8 mouse cellular contexts compared by ENCODE assay signal in genomic region chr5:110136087-110136464, GRCm38 (mm10). TPM values are rescaled to one million over a fixed set of nuclear protein-coding genes. Genes with fewer than 3 reads are reported as not detected.
DNase-seq lines count a peak whose midpoint lies in the region; ATAC-seq and TF ChIP-seq lines count a peak whose summit lies in the region.

No protein-coding gene starts in this region.

- peak; percentile 7; the same call in 1 of the 2 replicates for ATAC-seq in embryonic facial prominence, embryonic 11.5 days (replicated peaks; ENCODE audit: insufficient number of reproducible peaks, low FRiP score, low TSS enrichment, low read depth)
- ATAC-seq in hindbrain, postnatal 0 days: no peak
- peak; percentile 63 for ATAC-seq in midbrain, embryonic 15.5 days (replicated peaks)

- TF ChIP-seq CTCF in hindbrain, postnatal 0 days (IDR thresholded peaks at IDR 0.05; ENCODE audit: low read depth): no peak

- no peak overlapping the region; the same call in 1 of the 2 replicates for H3K27ac ChIP-seq in embryonic facial prominence, embryonic 11.5 days (replicated peaks; ENCODE audit: low read depth, low read length)
- peak overlapping the region; percentile 83 for H3K27ac ChIP-seq in hindbrain, postnatal 0 days
- H3K27ac ChIP-seq in midbrain, embryonic 15.5 days: peak overlapping the region; percentile 83

- H3K4me2 ChIP-seq in embryonic facial prominence, embryonic 11.5 days (ENCODE audit: low read depth, low read length): peak overlapping the region; percentile 80
- peak overlapping the region; percentile 83 for H3K4me2 ChIP-seq in hindbrain, postnatal 0 days (ENCODE audit: low read depth, low read length)
- H3K4me2 ChIP-seq in midbrain, embryonic 15.5 days: peak overlapping the region; percentile 79

- peak overlapping the region; percentile 85 for H3K4me3 ChIP-seq in embryonic facial prominence, embryonic 11.5 days (ENCODE audit: low read depth, low read length)
- H3K4me3 ChIP-seq in hindbrain, postnatal 0 days (ENCODE audit: low read length): peak overlapping the region; percentile 86
- H3K4me3 ChIP-seq in midbrain, embryonic 15.5 days: peak overlapping the region; percentile 91

- H3K36me3 ChIP-seq in embryonic facial prominence, embryonic 11.5 days (replicated peaks; ENCODE audit: control insufficient read depth, insufficient read depth, low read depth, low read length): no peaks in the 10 kb centered on the region
- H3K36me3 ChIP-seq in hindbrain, postnatal 0 days (ENCODE audit: insufficient read depth, low read length): peaks cover 5% of the 10 kb centered on the region; the same call in 1 of the 2 replicates
- H3K36me3 ChIP-seq in midbrain, embryonic 15.5 days (replicated peaks): 0 out of 2 replicates have a peak, but pooled peaks cover 7% of the 10 kb centered on the region

- no peaks in the 10 kb centered on the region for H3K9me3 ChIP-seq in embryonic facial prominence, embryonic 11.5 days (replicated peaks; ENCODE audit: control insufficient read depth, low read length)
- no peaks in the 10 kb centered on the region for H3K9me3 ChIP-seq in hindbrain, postnatal 0 days (ENCODE audit: low read length)
- H3K9me3 ChIP-seq in midbrain, embryonic 15.5 days: no peaks in the 10 kb centered on the region

- H3K27me3 ChIP-seq in embryonic facial prominence, embryonic 11.5 days (ENCODE audit: control insufficient read depth, insufficient read depth, low read length): no peaks in the 10 kb centered on the region
- H3K27me3 ChIP-seq in hindbrain, postnatal 0 days (ENCODE audit: insufficient read depth, low read length): no peaks in the 10 kb centered on the region
- H3K27me3 ChIP-seq in midbrain, embryonic 15.5 days (replicated peaks): no peaks in the 10 kb centered on the region

- peak; percentile 7 for DNase-seq in layer of hippocampus, adult 11-12 months (ENCODE audit: low spot score)
- no peak for DNase-seq in layer of hippocampus, postnatal 10 days (ENCODE audit: low spot score in 2 of 2)
- DNase-seq in embryonic facial prominence, embryonic 11.5 days (ENCODE audit: low spot score): peak; percentile 2
- DNase-seq in hindbrain, postnatal 0 days (ENCODE audit: low spot score): peak; percentile 24
- DNase-seq in left cerebral cortex, adult 9 months (ENCODE audit: low spot score in 2 of 2): no peak
- no peak for DNase-seq in urinary bladder, postnatal 36 days (ENCODE audit: low spot score in 2 of 2)
- no peak for DNase-seq in thymus, postnatal 14 days

- WGBS in embryonic facial prominence, embryonic 11.5 days: 6% methylated on average over 18 of the region's 18 CpGs
- WGBS in hindbrain, postnatal 0 days: 5% methylated on average over 18 of the region's 18 CpGs
- 6% methylated on average over 18 of the region's 18 CpGs for WGBS in midbrain, embryonic 15.5 days

- no peaks in the 10 kb centered on the region for H3K4me1 ChIP-seq in embryonic facial prominence, embryonic 11.5 days (ENCODE audit: control insufficient read depth, insufficient read depth, low read length)
- no peaks in the 10 kb centered on the region for H3K4me1 ChIP-seq in hindbrain, postnatal 0 days (ENCODE audit: insufficient read depth, low read length)
- H3K4me1 ChIP-seq in midbrain, embryonic 15.5 days: peaks cover 14% of the 10 kb centered on the region

- H3K9ac ChIP-seq in embryonic facial prominence, embryonic 11.5 days (replicated peaks; ENCODE audit: low read length): peak overlapping the region; percentile 83
- H3K9ac ChIP-seq in hindbrain, postnatal 0 days (replicated peaks; ENCODE audit: low read length): peak overlapping the region; percentile 75
- H3K9ac ChIP-seq in midbrain, embryonic 15.5 days: peak overlapping the region; percentile 88

RNA-seq across cellular contexts. Expression of gene Chfr, which starts 0.4 kb away (rescaled TPM):
- 10 to 100 TPM; 74.0 to 76.0 TPM for total RNA-seq in layer of hippocampus, postnatal 10 days (2021)
- polyA plus RNA-seq in embryonic facial prominence, embryonic 11.5 days (2014; fragmentation: Nextera tagmentation; extraction: Ambion mirVana): 46.2 and 47.7 TPM in 2 replicates
- total RNA-seq in hindbrain, postnatal 0 days (2014; rRNA removed): 49.5 and 66.3 TPM in 2 replicates
- 52.3 and 55.8 TPM in 2 replicates for polyA plus RNA-seq in hindbrain, postnatal 0 days (2015; fragmentation: Nextera tagmentation; extraction: Ambion mirVana)
- polyA plus RNA-seq in midbrain, embryonic 15.5 days (2015; fragmentation: Nextera tagmentation; extraction: Ambion mirVana): 88.0 and 91.7 TPM in 2 replicates

RNA-seq across cellular contexts. Expression of gene Zfp605, which starts 26.2 kb away (rescaled TPM):
- total RNA-seq in layer of hippocampus, postnatal 10 days (2021): 10 to 100 TPM; 16.1 to 16.8 TPM
- polyA plus RNA-seq in embryonic facial prominence, embryonic 11.5 days (2014; fragmentation: Nextera tagmentation; extraction: Ambion mirVana): 4.5 and 4.8 TPM in 2 replicates
- total RNA-seq in hindbrain, postnatal 0 days (2014; rRNA removed): 6.1 and 7.2 TPM in 2 replicates
- 14.3 and 14.5 TPM in 2 replicates for polyA plus RNA-seq in hindbrain, postnatal 0 days (2015; fragmentation: Nextera tagmentation; extraction: Ambion mirVana)
- 18.1 and 19.7 TPM in 2 replicates for polyA plus RNA-seq in midbrain, embryonic 15.5 days (2015; fragmentation: Nextera tagmentation; extraction: Ambion mirVana)

RNA-seq across cellular contexts. Expression of gene Gtpbp6, which starts 28.1 kb away (rescaled TPM):
- total RNA-seq in layer of hippocampus, postnatal 10 days (2021): 10 to 100 TPM; 83.7 to 98.9 TPM
- polyA plus RNA-seq in embryonic facial prominence, embryonic 11.5 days (2014; fragmentation: Nextera tagmentation; extraction: Ambion mirVana): 20.9 and 24.8 TPM in 2 replicates
- total RNA-seq in hindbrain, postnatal 0 days (2014; rRNA removed): 77.1 and 90.3 TPM in 2 replicates
- 55.9 and 61.6 TPM in 2 replicates for polyA plus RNA-seq in hindbrain, postnatal 0 days (2015; fragmentation: Nextera tagmentation; extraction: Ambion mirVana)
- 67.0 and 67.3 TPM in 2 replicates for polyA plus RNA-seq in midbrain, embryonic 15.5 days (2015; fragmentation: Nextera tagmentation; extraction: Ambion mirVana)

RNA-seq across cellular contexts. Expression of gene Plcxd1, which starts 36.3 kb away (rescaled TPM):
- 1 to 10 TPM; 3.3 to 4.6 TPM for total RNA-seq in layer of hippocampus, postnatal 10 days (2021)
- polyA plus RNA-seq in embryonic facial prominence, embryonic 11.5 days (2014; fragmentation: Nextera tagmentation; extraction: Ambion mirVana): 0.27 and 0.39 TPM in 2 replicates
- total RNA-seq in hindbrain, postnatal 0 days (2014; rRNA removed): 14.4 and 22.8 TPM in 2 replicates
- 8.6 and 8.7 TPM in 2 replicates for polyA plus RNA-seq in hindbrain, postnatal 0 days (2015; fragmentation: Nextera tagmentation; extraction: Ambion mirVana)
- 7.0 and 7.5 TPM in 2 replicates for polyA plus RNA-seq in midbrain, embryonic 15.5 days (2015; fragmentation: Nextera tagmentation; extraction: Ambion mirVana)

RNA-seq across cellular contexts. Expression of gene Golga3, which starts 40.4 kb away (rescaled TPM):
- 10 to 100 TPM; 43.7 to 47.6 TPM for total RNA-seq in layer of hippocampus, postnatal 10 days (2021)
- 21.1 and 21.9 TPM in 2 replicates for polyA plus RNA-seq in embryonic facial prominence, embryonic 11.5 days (2014; fragmentation: Nextera tagmentation; extraction: Ambion mirVana)
- 13.9 and 15.9 TPM in 2 replicates for total RNA-seq in hindbrain, postnatal 0 days (2014; rRNA removed)
- 17.2 and 18.0 TPM in 2 replicates for polyA plus RNA-seq in hindbrain, postnatal 0 days (2015; fragmentation: Nextera tagmentation; extraction: Ambion mirVana)
- polyA plus RNA-seq in midbrain, embryonic 15.5 days (2015; fragmentation: Nextera tagmentation; extraction: Ambion mirVana): 25.5 and 28.5 TPM in 2 replicates

Comparison
In these comparisons a context has a peak if more than half of its experiments do, and no peak if none do; other contexts are left out.
1. DNase-seq: peak in layer of hippocampus, adult 11-12 months (single experiment), embryonic facial prominence, embryonic 11.5 days (single experiment) and hindbrain, postnatal 0 days (single experiment); none in layer of hippocampus, postnatal 10 days (0 of 2), left cerebral cortex, adult 9 months (0 of 2), urinary bladder, postnatal 36 days (0 of 2) and thymus, postnatal 14 days (single experiment).
2. Peak in every context shown above with its lines, with median percentiles within 50 percentile points of each other: H3K4me2 ChIP-seq, H3K4me3 ChIP-seq and H3K9ac ChIP-seq.